In the genomic region with DNA sequence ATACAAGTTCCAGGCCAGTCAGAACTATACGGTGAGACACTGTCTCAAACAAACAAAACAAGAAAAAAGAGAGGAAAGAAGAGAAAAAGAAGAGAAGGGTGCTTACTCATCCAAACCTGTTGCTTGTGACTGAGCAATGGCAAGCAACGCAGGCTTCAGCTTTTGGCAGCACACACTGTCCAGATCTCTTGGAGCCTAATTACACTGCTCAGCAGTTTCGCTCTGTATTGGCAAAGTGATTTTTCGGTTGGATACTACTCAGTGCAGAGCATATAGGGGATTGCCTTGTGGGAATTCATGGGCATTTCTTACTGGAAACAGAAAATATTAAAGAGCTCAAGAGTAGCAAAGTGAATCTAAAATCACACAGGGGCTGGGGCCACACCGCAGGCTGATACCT, we compare ENCODE assay signal across 12 mouse cellular contexts. TPM values are rescaled to one million over a fixed set of nuclear protein-coding genes. Genes with fewer than 3 reads are reported as not detected.
A peak's percentile ranks its signal among the peaks of the same experiment; 100 is the strongest.
DNase-seq lines count a peak whose midpoint lies in the region; ATAC-seq and TF ChIP-seq lines count a peak whose summit lies in the region.
"Had no signal": no experiment of that assay in that cellular context is flagged by ENCODE, and none has a peak within 500 bp of the region (broad histone marks: within the 10 kb centered on the region; RNA-seq: fewer than 3 reads in every experiment).

No protein-coding gene starts in this region.

- DNase-seq in layer of hippocampus, adult 9-11 months, result peak; percentile 61
- DNase-seq in layer of hippocampus, postnatal 10 days (ENCODE audit: low spot score in 2 of 2), result no peak
- DNase-seq in brain, embryonic 14.5 days (ENCODE audit: low read depth), result peak; percentile 71
- no peak for DNase-seq in B cell, adult 2 months
- DNase-seq in layer of hippocampus, postnatal 36 days, result no peak
- DNase-seq: kidney, postnatal 4 days; thymus, postnatal 36 days had no signal

- no peaks in the 10 kb centered on the region for H3K27me3 ChIP-seq in forebrain, embryonic 16.5 days (replicated peaks; ENCODE audit: control insufficient read depth, insufficient read depth, low read length)
- no peaks in the 10 kb centered on the region for H3K27me3 ChIP-seq in forebrain, embryonic 15.5 days
- H3K27me3 ChIP-seq in lung, embryonic 16.5 days (ENCODE audit: control insufficient read depth, insufficient read depth, low read depth, low read length), result no peaks in the 10 kb centered on the region; the same call in 1 of the 2 replicates
- H3K27me3 ChIP-seq: embryonic facial prominence, embryonic 13.5 days had no signal

- 56% methylated on average over 5 of the region's 5 CpGs for WGBS in forebrain, embryonic 16.5 days
- 56% methylated on average over 5 of the region's 5 CpGs for WGBS in forebrain, embryonic 15.5 days
- 66% methylated on average over 5 of the region's 5 CpGs for WGBS in lung, embryonic 16.5 days

- H3K9me3 ChIP-seq in forebrain, embryonic 16.5 days (ENCODE audit: control insufficient read depth, low read length), result no peaks in the 10 kb centered on the region
- H3K9me3 ChIP-seq in forebrain, embryonic 15.5 days, result no peaks in the 10 kb centered on the region
- no peaks in the 10 kb centered on the region for H3K9me3 ChIP-seq in lung, embryonic 16.5 days (ENCODE audit: control insufficient read depth, low read length)
- H3K9me3 ChIP-seq: embryonic facial prominence, embryonic 13.5 days had no signal

- no peak overlapping the region for H3K9ac ChIP-seq in forebrain, embryonic 16.5 days (replicated peaks; ENCODE audit: low read depth, low read length)
- H3K9ac ChIP-seq in forebrain, embryonic 15.5 days (replicated peaks), result no peak overlapping the region
- H3K9ac ChIP-seq in lung, embryonic 16.5 days (ENCODE audit: low read length), result no peak overlapping the region
- H3K9ac ChIP-seq: embryonic facial prominence, embryonic 13.5 days had no signal

- H3K4me2 ChIP-seq in forebrain, embryonic 16.5 days (ENCODE audit: low read length), result no peak overlapping the region
- H3K4me2 ChIP-seq in forebrain, embryonic 15.5 days (replicated peaks), result no peak overlapping the region
- no peak overlapping the region for H3K4me2 ChIP-seq in lung, embryonic 16.5 days (ENCODE audit: low read depth, low read length)
- H3K4me2 ChIP-seq: embryonic facial prominence, embryonic 13.5 days had no signal

- H3K27ac ChIP-seq in forebrain, embryonic 16.5 days (ENCODE audit: low read length), result no peak overlapping the region
- no peak overlapping the region for H3K27ac ChIP-seq in forebrain, embryonic 15.5 days (replicated peaks)
- no peak overlapping the region for H3K27ac ChIP-seq in lung, embryonic 16.5 days (ENCODE audit: low read length)
- H3K27ac ChIP-seq: embryonic facial prominence, embryonic 13.5 days had no signal

- H3K4me1 ChIP-seq in forebrain, embryonic 16.5 days (replicated peaks; ENCODE audit: control insufficient read depth, insufficient read depth, low read length), result peaks cover 28% of the 10 kb centered on the region
- H3K4me1 ChIP-seq in forebrain, embryonic 15.5 days, result peaks cover 39% of the 10 kb centered on the region
- H3K4me1 ChIP-seq in lung, embryonic 16.5 days (replicated peaks; ENCODE audit: control insufficient read depth, insufficient read depth, low read length), result 0 out of 2 replicates have a peak, but pooled peaks cover 4% of the 10 kb centered on the region

- no peaks in the 10 kb centered on the region for H3K36me3 ChIP-seq in forebrain, embryonic 16.5 days (ENCODE audit: control insufficient read depth, insufficient read depth)
- H3K36me3 ChIP-seq in forebrain, embryonic 15.5 days, result no peaks in the 10 kb centered on the region
- no peaks in the 10 kb centered on the region for H3K36me3 ChIP-seq in lung, embryonic 16.5 days (ENCODE audit: control insufficient read depth, insufficient read depth, low read length)
- H3K36me3 ChIP-seq: embryonic facial prominence, embryonic 13.5 days had no signal

- no peak for TF ChIP-seq CTCF in brain, embryonic 14.5 days (IDR thresholded peaks at IDR 0.05; ENCODE audit: borderline replicate concordance, extremely low read depth, insufficient read depth, insufficient read length)

- TF ChIP-seq POLR2A in brain, embryonic 14.5 days (IDR thresholded peaks at IDR 0.05; ENCODE audit: borderline replicate concordance, extremely low read depth, insufficient read depth, insufficient read length, poor library complexity, severe bottlenecking), result no peak

- peak; percentile 62; the same call in 1 of the 2 replicates for ATAC-seq in forebrain, embryonic 16.5 days
- no peak for ATAC-seq in forebrain, embryonic 15.5 days (replicated peaks)
- peak; percentile 76 for ATAC-seq in lung, embryonic 16.5 days (ENCODE audit: low read depth)

- no peak overlapping the region for H3K4me3 ChIP-seq in forebrain, embryonic 16.5 days (replicated peaks; ENCODE audit: low read length)
- H3K4me3 ChIP-seq in forebrain, embryonic 15.5 days, result no peak overlapping the region
- no peak overlapping the region for H3K4me3 ChIP-seq in lung, embryonic 16.5 days (ENCODE audit: low read length)
- H3K4me3 ChIP-seq: embryonic facial prominence, embryonic 13.5 days had no signal

RNA-seq across cellular contexts. Expression of a gene that starts 6.9 kb away (rescaled TPM):
- 50.8 and 57.8 TPM in 2 replicates for polyA plus RNA-seq in forebrain, embryonic 16.5 days (2015; fragmentation: Nextera tagmentation; extraction: Ambion mirVana)
- polyA plus RNA-seq in forebrain, embryonic 15.5 days (2015; fragmentation: Nextera tagmentation; extraction: Ambion mirVana), result 48.7 and 49.3 TPM in 2 replicates
- total RNA-seq in layer of hippocampus, postnatal 10 days (2021), result 100 to 1,000 TPM; 221 to 229 TPM
- polyA plus RNA-seq in brain, embryonic 14.5 days (2012; rRNA removed), result 15.5 and 18.0 TPM in 2 replicates
- polyA plus RNA-seq in lung, embryonic 16.5 days (2015; fragmentation: Nextera tagmentation; extraction: Ambion mirVana), result 2.0 and 2.3 TPM in 2 replicates
- total RNA-seq in layer of hippocampus, postnatal 36 days (2021), result 100 to 1,000 TPM; 133 to 143 TPM
- total RNA-seq: hematopoietic stem cell, adult 5-6 weeks had no signal

RNA-seq across cellular contexts. Expression of a gene that starts 47.2 kb away (rescaled TPM):
- polyA plus RNA-seq in forebrain, embryonic 16.5 days (2015; fragmentation: Nextera tagmentation; extraction: Ambion mirVana), result 5.4 and 5.6 TPM in 2 replicates
- polyA plus RNA-seq in forebrain, embryonic 15.5 days (2015; fragmentation: Nextera tagmentation; extraction: Ambion mirVana), result 6.6 and 7.7 TPM in 2 replicates
- total RNA-seq in layer of hippocampus, postnatal 10 days (2021), result 1 to 10 TPM; 6.3 to 7.9 TPM
- polyA plus RNA-seq in brain, embryonic 14.5 days (2012; rRNA removed), result 7.9 and 12.0 TPM in 2 replicates
- 8.6 and 9.4 TPM in 2 replicates for polyA plus RNA-seq in lung, embryonic 16.5 days (2015; fragmentation: Nextera tagmentation; extraction: Ambion mirVana)
- 1 to 10 TPM; 5.2 to 6.8 TPM for total RNA-seq in layer of hippocampus, postnatal 36 days (2021)

Comparison
In these comparisons a context has a peak if more than half of its experiments do, and no peak if none do; other contexts are left out.
1. DNase-seq: peak in layer of hippocampus, adult 9-11 months (single experiment) and brain, embryonic 14.5 days (single experiment); none in layer of hippocampus, postnatal 10 days (0 of 2), B cell, adult 2 months (0 of 2) and layer of hippocampus, postnatal 36 days (0 of 2).